Mouse (Mus musculus): Measurements from ENCODE around the gene Rtel1. TPM values are rescaled to one million over a fixed set of nuclear protein-coding genes. Genes with fewer than 3 reads are reported as not detected.
"Not testable (repeated sequence)": the region's sequence is repeated elsewhere in the genome, so short reads cannot be mapped to it uniquely, and the experiment has no call there.

The Rtel1 gene
- polyA plus RNA-seq, 1 experiment, result 45.8 TPM

DNA sequence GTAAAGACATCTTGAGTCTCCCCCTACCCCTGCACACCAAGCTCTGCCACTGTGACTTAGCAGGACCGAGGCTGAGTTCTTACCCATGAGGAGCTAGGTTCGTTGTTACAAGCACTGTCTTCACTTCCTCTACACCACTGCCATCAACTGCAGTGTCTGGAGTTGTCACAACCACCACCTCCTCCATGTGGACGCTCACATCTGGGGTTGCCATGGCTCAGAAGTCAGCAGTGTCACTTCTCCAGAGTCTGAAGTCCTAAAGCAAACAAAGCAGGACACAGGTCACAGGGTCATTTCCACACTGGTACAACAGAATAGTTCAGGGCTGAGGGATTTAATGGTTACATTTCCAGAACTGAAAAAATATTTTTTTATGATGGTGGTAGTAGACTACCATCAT is 41.7 kb upstream of the Rtel1 start:
- Histone ChIP-seq H3K79me2 (ENCODE audit: control insufficient read depth, insufficient read depth) (peaks cover 43% of the 10 kb centered on the region), H3K36me3 (ENCODE audit: control insufficient read depth, insufficient read depth) (peaks cover 69% of the 10 kb centered on the region), H3ac (ENCODE audit: control insufficient read depth, insufficient read length, low read depth) (peak overlapping the region; percentile 27), H3K27me3 (ENCODE audit: control insufficient read depth, insufficient read depth, insufficient read length) (no peaks in the 10 kb centered on the region), H3K79me3 (ENCODE audit: low read depth) (peaks cover 19% of the 10 kb centered on the region), H3K4me3 (ENCODE audit: insufficient read depth, poor library complexity, severe bottlenecking) (no peak overlapping the region)
- no peak for TF ChIP-seq MYOG (IDR thresholded peaks at IDR 0.05; ENCODE audit: control insufficient read depth, extremely low read depth, insufficient read length)
- no peak for TF ChIP-seq FOSL1 (IDR thresholded peaks at IDR 0.05; ENCODE audit: insufficient read depth, low read length, poor library complexity, severe bottlenecking)
- TF ChIP-seq CEBPB (IDR thresholded peaks at IDR 0.05; ENCODE audit: low read depth), result no peak
- no peak for TF ChIP-seq MYOD1 (IDR thresholded peaks at IDR 0.05; ENCODE audit: control insufficient read depth, insufficient read length, low read depth)
- no peak for TF ChIP-seq USF1 (IDR thresholded peaks at IDR 0.05; ENCODE audit: low read depth)
- no peak for TF ChIP-seq MAX (IDR thresholded peaks at IDR 0.05)
- TF ChIP-seq CTCF (IDR thresholded peaks at IDR 0.05; ENCODE audit: control insufficient read depth, insufficient read depth, insufficient read length), result no peak

DNA sequence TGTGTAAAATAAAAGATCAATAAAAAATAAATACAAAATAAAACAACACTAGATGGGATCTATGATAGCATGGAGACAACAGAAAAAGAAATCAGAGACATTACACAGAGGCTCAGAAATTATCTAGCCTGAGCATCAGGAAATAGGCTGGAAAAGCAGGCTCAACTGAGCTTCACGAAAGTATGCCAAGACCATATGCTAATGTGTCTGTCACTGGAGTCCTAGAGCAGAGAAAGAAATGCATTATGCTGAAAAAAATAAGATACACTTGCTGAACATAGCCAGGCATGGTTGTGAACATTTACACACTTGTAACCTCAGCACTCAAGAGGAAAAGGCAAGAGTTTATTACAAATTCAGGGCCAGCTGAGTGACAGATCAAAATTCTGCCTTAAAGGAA is 39.6 kb upstream of the Rtel1 start:
- Histone ChIP-seq H3K27me3 (ENCODE audit: control insufficient read depth, insufficient read depth, insufficient read length) (no peaks in the 10 kb centered on the region), H3K4me3 (ENCODE audit: insufficient read depth, poor library complexity, severe bottlenecking) (no peak overlapping the region), H3K36me3 (ENCODE audit: control insufficient read depth, insufficient read depth) (peaks cover 65% of the 10 kb centered on the region), H3ac (ENCODE audit: control insufficient read depth, insufficient read length, low read depth) (no peak overlapping the region), H3K79me3 (ENCODE audit: low read depth) (peaks cover 23% of the 10 kb centered on the region), H3K79me2 (ENCODE audit: control insufficient read depth, insufficient read depth) (peaks cover 61% of the 10 kb centered on the region)
- no peak for TF ChIP-seq MAX (IDR thresholded peaks at IDR 0.05)

DNA sequence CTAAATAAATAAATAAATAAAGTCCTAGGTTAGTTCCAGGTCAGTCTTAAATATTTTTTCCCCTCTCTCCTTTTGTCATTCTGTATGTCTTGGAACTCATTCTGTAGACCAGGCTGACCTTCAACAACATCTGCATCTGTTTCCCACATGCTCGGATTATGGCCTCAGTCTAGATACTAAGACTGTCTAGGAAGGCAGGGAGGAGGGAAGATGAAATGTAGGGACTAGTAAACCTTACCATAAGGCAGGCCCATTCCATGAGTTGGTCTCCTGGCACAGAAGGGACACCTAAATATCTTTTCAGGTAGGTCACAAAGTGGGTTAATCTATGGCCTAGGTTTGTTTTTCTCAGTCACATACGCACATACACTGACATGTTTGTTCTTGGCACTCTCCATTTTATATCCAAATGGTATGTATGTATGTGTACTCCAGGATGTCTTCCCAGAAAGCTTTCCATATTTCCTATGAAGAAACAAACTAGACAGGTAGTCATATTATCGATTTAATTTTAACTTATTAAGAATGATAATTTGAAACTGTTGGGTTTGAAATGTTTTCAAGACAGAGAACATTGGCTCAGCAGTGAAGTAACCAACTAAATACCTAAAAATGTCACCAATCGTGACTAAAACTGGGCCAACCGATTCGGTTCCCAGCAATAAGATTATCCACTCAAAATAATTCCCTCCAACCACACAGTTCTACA is 32.8 kb upstream of the Rtel1 start:
- Histone ChIP-seq H3K4me3 (ENCODE audit: insufficient read depth, poor library complexity, severe bottlenecking) (peak overlapping the region; percentile 80), H3K79me2 (ENCODE audit: control insufficient read depth, insufficient read depth) (peaks cover 78% of the 10 kb centered on the region), H3ac (ENCODE audit: control insufficient read depth, insufficient read length, low read depth) (peak overlapping the region; percentile 68), H3K36me3 (ENCODE audit: control insufficient read depth, insufficient read depth) (peaks cover 18% of the 10 kb centered on the region), H3K27me3 (ENCODE audit: control insufficient read depth, insufficient read depth, insufficient read length) (no peaks in the 10 kb centered on the region), H3K79me3 (ENCODE audit: low read depth) (peaks cover 41% of the 10 kb centered on the region)
- TF ChIP-seq MYOD1 (IDR thresholded peaks at IDR 0.05; ENCODE audit: control insufficient read depth, insufficient read length, low read depth), result no peak
- no peak for TF ChIP-seq USF1 (IDR thresholded peaks at IDR 0.05; ENCODE audit: low read depth)

DNA sequence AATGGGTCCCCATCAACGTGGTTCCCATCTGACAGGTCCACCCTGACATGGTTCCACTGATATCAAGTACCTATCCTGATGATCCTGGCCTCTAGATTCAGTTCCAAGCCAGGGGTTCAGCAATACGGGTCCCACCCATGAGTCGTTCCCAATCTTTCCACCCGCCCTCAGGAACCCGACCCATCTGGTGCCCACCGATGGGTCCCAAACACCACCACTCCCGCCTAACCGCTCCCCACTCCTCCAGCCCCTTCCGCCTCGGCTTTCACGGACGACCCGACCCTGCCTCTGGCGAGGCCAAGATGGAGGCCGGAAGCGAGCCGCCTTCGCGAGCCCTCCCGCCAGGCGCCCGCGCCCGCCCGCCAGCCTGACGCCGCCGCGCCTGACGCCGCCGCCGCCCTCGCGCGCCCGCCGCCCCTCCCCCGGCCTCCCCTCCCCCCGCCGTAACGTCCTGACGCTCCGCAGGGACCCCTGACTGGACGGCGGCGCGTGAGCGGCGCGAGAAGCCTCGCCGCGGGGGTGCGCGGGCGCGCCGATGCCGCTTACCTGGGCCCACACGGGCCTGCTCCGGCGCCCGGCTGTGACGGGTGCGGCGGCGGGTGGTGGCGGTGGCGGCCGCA is 32.1 kb upstream of the Rtel1 start:
- no peak for TF ChIP-seq MYOD1 (IDR thresholded peaks at IDR 0.05; ENCODE audit: control insufficient read depth, insufficient read length, low read depth)
- TF ChIP-seq CTCF (IDR thresholded peaks at IDR 0.05; ENCODE audit: control insufficient read depth, insufficient read depth, insufficient read length), result no peak
- TF ChIP-seq FOSL1 (IDR thresholded peaks at IDR 0.05; ENCODE audit: insufficient read depth, low read length, poor library complexity, severe bottlenecking), result no peak
- TF ChIP-seq MYOG (IDR thresholded peaks at IDR 0.05; ENCODE audit: control insufficient read depth, extremely low read depth, insufficient read length), result no peak
- peak; percentile 8 for TF ChIP-seq MAX (IDR thresholded peaks at IDR 0.05)
- TF ChIP-seq CEBPB (IDR thresholded peaks at IDR 0.05; ENCODE audit: low read depth), result no peak
- TF ChIP-seq USF1 (IDR thresholded peaks at IDR 0.05; ENCODE audit: low read depth), result no peak
- Histone ChIP-seq H3K36me3 (ENCODE audit: control insufficient read depth, insufficient read depth) (peaks cover 18% of the 10 kb centered on the region), H3K79me2 (ENCODE audit: control insufficient read depth, insufficient read depth) (peaks cover 78% of the 10 kb centered on the region), H3ac (ENCODE audit: control insufficient read depth, insufficient read length, low read depth) (peak overlapping the region; percentile 68), H3K4me3 (ENCODE audit: insufficient read depth, poor library complexity, severe bottlenecking) (peak overlapping the region; percentile 80), H3K79me3 (ENCODE audit: low read depth) (peaks cover 38% of the 10 kb centered on the region), H3K27me3 (ENCODE audit: control insufficient read depth, insufficient read depth, insufficient read length) (no peaks in the 10 kb centered on the region)

DNA sequence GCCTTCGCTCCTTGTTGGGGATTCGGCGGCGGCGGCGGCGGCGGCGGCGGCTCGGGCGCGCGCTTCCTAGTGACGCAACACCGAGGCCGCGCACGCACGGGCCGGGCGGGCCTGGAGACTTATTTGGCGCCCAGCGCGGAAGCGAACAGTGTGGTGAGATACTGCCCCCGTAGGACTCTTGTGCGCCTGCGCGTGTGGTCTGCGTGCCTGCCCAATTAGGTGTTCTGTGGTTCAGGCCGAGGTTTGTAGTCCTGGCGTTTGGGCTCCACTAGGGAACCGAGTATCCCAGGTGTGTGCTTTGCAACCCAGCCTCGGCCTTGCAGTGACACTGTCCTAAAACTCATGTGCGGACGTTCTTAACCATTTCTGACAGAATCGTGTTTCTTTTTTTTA is 31.6 kb upstream of the Rtel1 start, which contains the start of gene Gmeb2:
TSS of gene Gmeb2 (minus strand) at position 78 of the 393 bp plus-strand sequence.
- Histone ChIP-seq H3K79me3 (ENCODE audit: low read depth) (peaks cover 37% of the 10 kb centered on the region), H3ac (ENCODE audit: control insufficient read depth, insufficient read length, low read depth) (peak within 1 kb of the TSS; percentile 68), H3K4me3 (ENCODE audit: insufficient read depth, poor library complexity, severe bottlenecking) (peak within 1 kb of the TSS; percentile 80), H3K79me2 (ENCODE audit: control insufficient read depth, insufficient read depth) (peaks cover 76% of the 10 kb centered on the region), H3K36me3 (ENCODE audit: control insufficient read depth, insufficient read depth) (peaks cover 16% of the 10 kb centered on the region)
- TF ChIP-seq MAX (IDR thresholded peaks at IDR 0.05), result peak; percentile 9
- H3K27me3 ChIP-seq (ENCODE audit: control insufficient read depth, insufficient read depth, insufficient read length), result not testable (repeated sequence)

DNA sequence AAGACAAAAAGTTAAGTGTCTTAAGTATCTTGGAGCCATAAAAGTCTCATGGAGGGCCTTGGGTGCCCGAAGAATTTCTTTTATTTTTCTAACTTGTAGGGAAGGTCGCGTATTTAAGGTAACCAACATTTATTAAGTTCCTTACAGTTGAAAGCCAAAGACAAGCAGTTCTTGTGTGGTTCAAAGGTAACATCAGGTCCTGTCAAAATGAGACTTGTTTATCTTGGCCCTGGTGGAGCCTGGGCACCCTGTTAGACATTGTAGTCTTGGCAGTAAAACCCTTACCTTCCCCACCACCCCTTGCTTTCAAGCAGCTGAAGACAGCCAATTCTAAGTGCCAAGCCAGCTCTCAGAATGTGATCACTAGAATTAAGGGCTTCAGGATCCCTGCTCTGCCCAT is 30.8 kb upstream of the Rtel1 start:
- Histone ChIP-seq H3K36me3 (ENCODE audit: control insufficient read depth, insufficient read depth) (peaks cover 12% of the 10 kb centered on the region), H3K79me2 (ENCODE audit: control insufficient read depth, insufficient read depth) (peaks cover 69% of the 10 kb centered on the region), H3ac (ENCODE audit: control insufficient read depth, insufficient read length, low read depth) (no peak overlapping the region), H3K27me3 (ENCODE audit: control insufficient read depth, insufficient read depth, insufficient read length) (no peaks in the 10 kb centered on the region), H3K79me3 (ENCODE audit: low read depth) (peaks cover 33% of the 10 kb centered on the region), H3K4me3 (ENCODE audit: insufficient read depth, poor library complexity, severe bottlenecking) (peak overlapping the region; percentile 40)
- no peak for TF ChIP-seq USF1 (IDR thresholded peaks at IDR 0.05; ENCODE audit: low read depth)
- TF ChIP-seq MYOG (IDR thresholded peaks at IDR 0.05; ENCODE audit: control insufficient read depth, extremely low read depth, insufficient read length), result no peak
- TF ChIP-seq MAX (IDR thresholded peaks at IDR 0.05), result no peak
- no peak for TF ChIP-seq CEBPB (IDR thresholded peaks at IDR 0.05; ENCODE audit: low read depth)
- no peak for TF ChIP-seq FOSL1 (IDR thresholded peaks at IDR 0.05; ENCODE audit: insufficient read depth, low read length, poor library complexity, severe bottlenecking)
- no peak for TF ChIP-seq CTCF (IDR thresholded peaks at IDR 0.05; ENCODE audit: control insufficient read depth, insufficient read depth, insufficient read length)
